Mouse (Mus musculus) limb, embryonic 14.5 days (tissue): Measurements from ENCODE around the gene Uts2. TPM values are rescaled to one million over a fixed set of nuclear protein-coding genes. Genes with fewer than 3 reads are reported as not detected.
A peak's percentile ranks its signal among the peaks of the same experiment; 100 is the strongest.

Experiments
- ATAC-seq: fragments of 200-750 bp; cut with Nextera tagmentation; 2 replicates; pipeline ENCODE4 v1.8.0; 2017; ENCODE audit warnings: low read depth, moderate number of reproducible peaks, moderate TSS enrichment; ENCODE audit not compliant: low FRiP score
- DNase-seq: peaks from one replicate; pipeline ENCODE4 v3.0.0-alpha.2; 2015; ENCODE audit warnings: low spot score
- H3K27ac ChIP-seq: fragments of 300-500 bp; sonication (generic); replicated peaks from 2 replicates; pipeline ENCODE4 v1.5.1; 2014; ENCODE audit warnings: low read depth, mild to moderate bottlenecking, low read length, moderate library complexity, mixed read lengths
- H3K27me3 ChIP-seq: fragments of 300-500 bp; sonication (generic); 2 replicates; pipeline ENCODE4 v1.6.1; 2014; ENCODE audit warnings: low read length, mixed read lengths; ENCODE audit not compliant: control insufficient read depth, insufficient read depth
- H3K36me3 ChIP-seq: fragments of 300-500 bp; sonication (generic); 2 replicates; pipeline ENCODE4 v1.6.1; 2014; ENCODE audit warnings: mild to moderate bottlenecking, low read length, moderate library complexity, mixed read lengths; ENCODE audit not compliant: control insufficient read depth, insufficient read depth
- H3K4me1 ChIP-seq: fragments of 300-500 bp; sonication (generic); 2 replicates; pipeline ENCODE4 v1.6.1; 2014; ENCODE audit warnings: antibody characterized with exemption, low read length, mixed read lengths; ENCODE audit not compliant: control insufficient read depth, insufficient read depth
- H3K4me2 ChIP-seq: fragments of 300-500 bp; sonication (generic); replicated peaks from 2 replicates; pipeline ENCODE4 v1.6.1; 2014; ENCODE audit warnings: low read depth, mild to moderate bottlenecking, low read length, moderate library complexity; ENCODE audit not compliant: severe bottlenecking
- H3K4me3 ChIP-seq: fragments of 300-500 bp; sonication (generic); replicated peaks from 2 replicates; pipeline ENCODE4 v1.5.1; 2014; ENCODE audit warnings: low read length
- H3K9ac ChIP-seq: fragments of 300-500 bp; sonication (generic); 2 replicates; pipeline ENCODE4 v1.6.1; 2014; ENCODE audit warnings: mild to moderate bottlenecking, low read depth, low read length, moderate library complexity; ENCODE audit not compliant: severe bottlenecking
- H3K9me3 ChIP-seq: fragments of 300-500 bp; sonication (generic); 2 replicates; pipeline ENCODE4 v1.6.1; 2016; ENCODE audit warnings: low read length; ENCODE audit not compliant: control insufficient read depth
- POLR2A ChIP-seq: fragments of 200-500 bp; IDR thresholded peaks from 2 replicates; pipeline ENCODE4 v1.8.0; 2012; ENCODE audit warnings: inconsistent platforms, mild to moderate bottlenecking, moderate library complexity, borderline replicate concordance; ENCODE audit not compliant: insufficient read depth, insufficient read length; ENCODE audit errors: extremely low read depth
- WGBS: fragments of 180-500 bp; shearing (Covaris S2); extraction: QIAGEN DNeasy Blood & Tissue Kit; methylation state at CpG from one replicate; pipeline ENCODE4 v1.1.7; 2014; 5-methylcytosine and 5-hydroxymethylcytosine counted together
- polyA plus RNA-seq, 2 experiments: library from polyadenylated mRNA; depleted of rRNA in 1 of 2; stranded (reverse) in 1 of 2; unstranded in 1 of 2; fragments of >200 nt; fragmentation: Nextera tagmentation in 1 of 2; extraction: Ambion mirVana in 1 of 2; gene quantifications; 2 replicates each; pipeline versions ENCODE4 v1.2.1 to v1.2.3; 2012 to 2014

Gene Uts2
- polyA plus RNA-seq, 2 experiments, result not detected

- Histone ChIP-seq H3K9me3 (no peaks in the 10 kb centered on the region), H3K27me3 (no peaks in the 10 kb centered on the region), H3K4me3 (no peak overlapping the region), H3K27ac (no peak overlapping the region), H3K4me1 (no peaks in the 10 kb centered on the region), H3K9ac (no peak overlapping the region), H3K4me2 (no peak overlapping the region), H3K36me3 (no peaks in the 10 kb centered on the region)
- no peak for ATAC-seq
- WGBS, result 95% methylated on average over 11 of the region's 11 CpGs
- TF ChIP-seq POLR2A, result no peak
- no peak for DNase-seq
Measured at GRCm38 (mm10) chr4:151037800-151038199, 40.9 kb downstream of the Uts2 start.

- Histone ChIP-seq H3K36me3 (peaks cover under 1% of the 10 kb centered on the region; the same call in 1 of the 2 replicates), H3K9me3 (no peaks in the 10 kb centered on the region), H3K4me1 (peaks cover 5% of the 10 kb centered on the region; the same call in 1 of the 2 replicates), H3K27me3 (no peaks in the 10 kb centered on the region), H3K27ac (no peak overlapping the region), H3K4me2 (no peak overlapping the region), H3K4me3 (no peak overlapping the region), H3K9ac (no peak overlapping the region)
- no peak for TF ChIP-seq POLR2A
- DNase-seq (no peak), ATAC-seq (no peak)
- 67% methylated on average over 5 of the region's 5 CpGs for WGBS
Measured at GRCm38 (mm10) chr4:151041506-151041905, 44.6 kb downstream of the Uts2 start.

GRCm38 (mm10) chr4:151043281-151043680 is 46.4 kb downstream of the Uts2 start:
- H3K27me3 ChIP-seq, result no peaks in the 10 kb centered on the region
- H3K27ac ChIP-seq, result no peak overlapping the region
- H3K4me2 ChIP-seq, result peak overlapping the region; percentile 99
- peaks cover 15% of the 10 kb centered on the region for H3K36me3 ChIP-seq
- no peak overlapping the region for H3K9ac ChIP-seq
- DNase-seq (no peak), ATAC-seq (no peak)
- TF ChIP-seq POLR2A, result no peak
- WGBS, result 40% methylated on average over 5 of the region's 5 CpGs
- no peaks in the 10 kb centered on the region for H3K9me3 ChIP-seq
- H3K4me3 ChIP-seq, result peak overlapping the region; percentile 64
- peaks cover 5% of the 10 kb centered on the region; the same call in 1 of the 2 replicates for H3K4me1 ChIP-seq

- Histone ChIP-seq H3K4me3 (peak within 1 kb of the TSS; percentile 64), H3K36me3 (peaks cover 24% of the 10 kb centered on the region), H3K27me3 (no peaks in the 10 kb centered on the region), H3K27ac (0 out of 2 replicates have a peak within 1 kb of the TSS, but pooled peaks have one; percentile 13), H3K9me3 (no peaks in the 10 kb centered on the region), H3K4me1 (peaks cover 5% of the 10 kb centered on the region; the same call in 1 of the 2 replicates), H3K4me2 (peak within 1 kb of the TSS; percentile 99), H3K9ac (peak within 1 kb of the TSS; percentile 65)
- TF ChIP-seq POLR2A, result 0 out of 2 replicates have a peak, but pooled peaks have one; percentile 62
- under 1% methylated on average over 47 of the region's 79 CpGs for WGBS
- ATAC-seq (peak; percentile 98), DNase-seq (peak; percentile 91)
Measured at GRCm38 (mm10) chr4:151044037-151044943, 47.4 kb downstream of the Uts2 start, which contains the start of gene Per3. TSS of gene Per3 (minus strand) at chr4:151044665.

- Histone ChIP-seq H3K27ac (no peak overlapping the region), H3K9me3 (no peaks in the 10 kb centered on the region), H3K27me3 (no peaks in the 10 kb centered on the region), H3K4me3 (peak overlapping the region; percentile 64), H3K4me1 (peaks cover 5% of the 10 kb centered on the region; the same call in 1 of the 2 replicates), H3K36me3 (peaks cover 31% of the 10 kb centered on the region), H3K9ac (peak overlapping the region; percentile 41), H3K4me2 (peak overlapping the region; percentile 99)
- DNase-seq (no peak), ATAC-seq (no peak)
- 5% methylated on average over 14 of the region's 21 CpGs for WGBS
- TF ChIP-seq POLR2A, result no peak
Measured at GRCm38 (mm10) chr4:151044944-151045570, 48.2 kb downstream of the Uts2 start.
